Mouse (Mus musculus) gonadal fat pad, adult 2 months (tissue): ENCODE results near the gene Pigh. TPM values are rescaled to one million over a fixed set of nuclear protein-coding genes. Genes with fewer than 3 reads are reported as not detected.

Experiments
- DNase-seq: peaks from one replicate; pipeline ENCODE4 v3.0.0-alpha.2; 2012; ENCODE audit warnings: low read depth
- polyA plus RNA-seq: library from polyadenylated mRNA; depleted of rRNA; stranded (reverse); fragments of >200 nt; gene quantifications from 2 replicates; pipeline ENCODE4 v1.2.3, GENCODE M21; 2012; rRNA removed

The Pigh gene
- 12.3 and 12.5 TPM in 2 replicates for polyA plus RNA-seq

GRCm38 (mm10) chr12:79089182-79089812, at the start of gene Pigh:
Pigh (minus strand) TSS chr12:79089651.
- no peak for DNase-seq

GRCm38 (mm10) chr12:79138999-79139398, 49.5 kb upstream of the Pigh start:
- no peak for DNase-seq

GRCm38 (mm10) chr12:79136949-79137348, 47.5 kb upstream of the Pigh start:
- DNase-seq: no peak

GRCm38 (mm10) chr12:79135105-79135504, 45.7 kb upstream of the Pigh start:
- DNase-seq: no peak

GRCm38 (mm10) chr12:79134676-79135075, 45.2 kb upstream of the Pigh start:
- DNase-seq: no peak

- no peak for DNase-seq
Observed at GRCm38 (mm10) chr12:79131706-79132460, 42.4 kb upstream of the Pigh start.

GRCm38 (mm10) chr12:79131178-79131675, 41.8 kb upstream of the Pigh start:
- DNase-seq: no peak

- peak; percentile 13 for DNase-seq
Observed at GRCm38 (mm10) chr12:79130299-79131177, 41.1 kb upstream of the Pigh start, which contains the start of gene Arg2. Arg2 (plus strand) TSS chr12:79130777.

- no peak for DNase-seq
Observed at GRCm38 (mm10) chr12:79122820-79123219, 33.4 kb upstream of the Pigh start.

GRCm38 (mm10) chr12:79118991-79119390, 29.5 kb upstream of the Pigh start:
- DNase-seq: no peak

- no peak for DNase-seq
Observed at GRCm38 (mm10) chr12:79105312-79105711, 15.9 kb upstream of the Pigh start.

- DNase-seq: no peak
Observed at GRCm38 (mm10) chr12:79104544-79104943, 15.1 kb upstream of the Pigh start.

GRCm38 (mm10) chr12:79103773-79104172, 14.3 kb upstream of the Pigh start:
- no peak for DNase-seq

- no peak for DNase-seq
Observed at GRCm38 (mm10) chr12:79097106-79097752, 7.8 kb upstream of the Pigh start.

- no peak for DNase-seq
Observed at GRCm38 (mm10) chr12:79092569-79092968, 3.1 kb upstream of the Pigh start.

GRCm38 (mm10) chr12:79073362-79073761, 16.1 kb downstream of the Pigh start:
- no peak for DNase-seq

GRCm38 (mm10) chr12:79072576-79072975, 16.9 kb downstream of the Pigh start:
- DNase-seq: no peak

GRCm38 (mm10) chr12:79070736-79071333, 18.6 kb downstream of the Pigh start:
- DNase-seq: no peak

GRCm38 (mm10) chr12:79069916-79070315, 19.5 kb downstream of the Pigh start:
- DNase-seq: no peak

GRCm38 (mm10) chr12:79069187-79069608, 20.3 kb downstream of the Pigh start:
- no peak for DNase-seq

GRCm38 (mm10) chr12:79068306-79068705, 21.1 kb downstream of the Pigh start:
- no peak for DNase-seq
